Mouse (Mus musculus) left cerebral cortex, postnatal 14 days (tissue): Measurements from ENCODE around the gene Erich6b. TPM values are rescaled to one million over a fixed set of nuclear protein-coding genes. Genes with fewer than 3 reads are reported as not detected.

ENCODE experiments used
- DNase-seq, 2 experiments: peaks; one replicate each; pipeline ENCODE4 v3.0.0; 2021 to 2022; ENCODE audit warnings: low spot score in 2 of 2, mixed read lengths in 1 of 2
- intact Hi-C: fragments of 180-260 bp; cut with DNase I; formaldehyde crosslinking; loops from one replicate; pipeline ENCODE4 v1.15.1; 2025
- long read RNA-seq, 2 experiments: library from polyadenylated mRNA; stranded (forward); transcript quantifications; one replicate each; pipeline ENCODE4 v2.0.0; 2021
- total RNA-seq, 2 experiments: library from RNA; stranded (reverse); gene quantifications; 2 replicates each; pipeline ENCODE4 v1.2.3; 2021

The Erich6b gene
- total RNA-seq = not detected
- long read RNA-seq, experiment 1 = 0 reads
- long read RNA-seq, experiment 2 = 0 reads

DNA sequence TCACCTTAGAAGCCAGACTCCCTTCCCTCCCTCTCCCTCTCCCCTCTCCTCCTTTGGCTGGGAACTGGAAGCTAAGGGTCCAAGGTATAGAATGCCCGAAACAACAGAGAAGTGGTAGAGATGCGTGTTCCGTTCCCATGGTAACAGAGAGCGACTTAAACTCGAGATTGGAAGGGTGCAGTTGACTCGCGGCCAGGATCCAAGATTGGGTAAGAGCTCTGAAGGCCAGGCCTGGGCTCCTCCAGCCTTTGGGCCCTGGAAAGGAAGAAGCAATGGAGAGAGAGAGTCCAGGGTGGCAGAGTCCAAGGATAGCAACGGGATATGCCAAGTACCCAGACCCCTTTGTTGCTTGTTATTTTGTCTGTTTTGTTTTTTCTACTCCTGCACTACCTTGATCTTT is at the start of gene Erich6b:
Erich6b (plus strand) TSS at position 180 of the 400 bp plus-strand sequence.
- intact Hi-C loops = loop anchor here (5.0 to 10.0 kb wide), 4 partner anchors 65 to 267 kb away; partner anchors contain the start of gene Siah3
- DNase-seq = peak in 1 of 2 experiments; percentile 35

DNA sequence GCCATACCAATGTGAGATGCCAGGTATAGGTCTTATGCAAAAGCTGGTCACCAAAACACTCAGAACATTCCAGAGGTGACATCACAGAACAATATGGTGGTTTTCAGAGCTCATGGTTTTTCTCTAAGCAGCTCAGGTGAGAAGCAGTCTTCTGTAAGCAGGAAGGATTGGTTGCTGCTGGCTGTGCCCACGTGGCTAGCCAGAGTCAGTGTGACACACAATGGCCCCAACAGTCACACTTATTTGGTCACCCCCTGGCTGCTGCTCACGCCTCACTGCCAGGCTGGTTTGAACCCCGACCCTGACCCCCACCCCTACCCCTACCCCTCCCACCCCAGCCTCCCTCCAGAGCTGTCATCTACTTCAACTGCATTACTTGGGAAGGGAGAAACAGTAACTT is 49.1 kb upstream of the Erich6b start, which contains the start of gene Spert:
Spert (minus strand) TSS at position 139 of the 400 bp plus-strand sequence.
- intact Hi-C loops = no loop called here

DNA sequence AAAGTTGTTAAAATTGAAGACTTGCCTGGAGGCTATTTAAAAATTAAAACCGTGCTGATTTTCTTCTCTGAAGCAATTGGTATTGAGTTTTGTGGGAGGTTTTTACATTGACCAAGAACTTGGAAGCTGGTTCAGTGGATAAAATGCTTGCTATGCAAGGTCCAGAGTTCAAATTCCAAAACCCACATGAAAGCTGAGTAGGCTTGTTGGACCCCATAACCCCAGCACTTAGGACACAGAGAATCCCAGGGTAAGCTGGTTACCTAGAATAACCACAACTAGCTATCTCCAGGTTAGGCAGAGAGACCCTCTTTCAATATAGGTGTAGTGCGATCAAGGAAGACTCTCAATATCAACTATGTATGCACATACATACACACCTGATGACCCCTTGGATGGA is 32.9 kb upstream of the Erich6b start:
- intact Hi-C loops = no loop called here
- no peak for DNase-seq

More for the DNA sequence above, 49.1 kb upstream of the Erich6b start, which contains the start of gene Spert:
- DNase-seq = no peak

DNA sequence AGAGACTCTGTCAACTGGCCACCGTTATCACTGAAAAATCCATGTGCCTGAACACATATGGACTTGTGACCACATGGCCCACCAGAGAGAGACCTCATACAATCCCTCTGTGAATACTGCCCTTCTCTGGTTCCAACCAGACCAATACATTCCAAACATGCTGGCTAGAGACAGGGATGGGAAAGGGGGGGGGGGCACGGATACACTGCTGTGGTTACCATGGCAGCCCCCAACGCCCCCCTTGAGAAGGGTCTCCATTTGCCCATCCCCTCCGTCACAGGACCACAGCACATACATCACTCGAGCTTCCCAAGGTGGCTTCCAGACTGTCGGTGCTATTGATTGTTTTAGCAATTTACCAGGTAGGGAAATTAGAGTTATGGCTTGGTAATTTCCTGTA is 25.7 kb upstream of the Erich6b start:
- no peak for DNase-seq
- intact Hi-C loops = no loop called here

DNA sequence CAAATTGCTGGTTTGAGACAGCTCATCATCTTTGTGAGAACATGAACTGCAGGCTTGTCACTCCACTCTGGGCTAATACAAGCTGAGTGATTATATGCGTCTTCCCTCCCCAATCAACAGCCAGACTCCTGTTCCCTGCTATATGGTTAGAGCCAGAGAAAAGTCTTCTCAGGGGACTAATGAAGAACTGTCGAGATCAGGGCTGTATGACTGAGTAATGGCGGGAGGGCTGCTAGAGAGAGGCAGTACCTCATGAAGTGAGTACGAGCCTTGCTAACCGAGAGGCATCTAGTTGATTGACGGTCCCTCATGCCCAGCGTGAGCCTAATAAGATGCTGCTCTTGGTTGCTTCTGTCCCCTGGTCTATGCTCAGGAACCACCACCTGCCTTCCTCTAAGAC is 19.1 kb upstream of the Erich6b start:
- DNase-seq = no peak
- intact Hi-C loops = no loop called here

DNA sequence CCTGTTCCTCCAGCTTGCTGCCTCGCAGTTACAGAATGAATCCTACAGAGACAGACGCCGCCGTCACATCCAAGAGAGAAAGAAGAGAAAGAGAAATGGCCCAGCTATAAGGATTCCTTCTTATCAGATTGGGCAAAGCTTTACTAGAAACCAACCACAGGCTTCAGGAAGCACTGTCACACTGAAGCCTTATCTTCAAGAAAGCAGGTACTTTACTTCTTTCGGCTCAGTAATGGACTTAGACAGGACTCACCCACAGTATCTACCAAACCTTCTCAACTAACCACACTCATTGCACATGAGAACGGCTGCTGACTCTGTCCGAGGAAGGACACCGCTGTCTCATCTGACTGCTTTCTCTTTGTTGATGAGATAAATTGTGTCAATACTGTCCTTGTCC is 13.2 kb upstream of the Erich6b start:
- DNase-seq = no peak
- intact Hi-C loops = no loop called here

DNA sequence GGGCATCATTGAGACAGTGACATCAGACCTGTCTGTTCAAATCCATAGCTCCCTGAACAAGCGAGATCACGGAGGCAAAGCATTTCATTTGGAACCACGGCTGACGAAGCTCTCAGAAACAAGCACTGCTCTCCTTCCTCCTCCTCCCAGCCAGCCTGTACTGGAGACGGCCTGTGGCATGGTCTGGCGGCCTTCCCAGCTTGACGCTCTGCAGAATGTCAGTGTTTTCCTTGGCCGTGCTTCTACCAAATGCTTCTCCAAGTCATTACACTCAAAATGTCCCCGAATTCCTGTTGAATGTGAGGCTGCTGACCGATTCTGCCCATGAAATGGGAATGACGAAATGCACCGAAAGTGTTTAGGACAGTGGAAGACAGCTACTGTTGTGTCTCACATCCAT is 6.7 kb upstream of the Erich6b start:
- peak; percentile 20 for DNase-seq
- intact Hi-C loops = no loop called here

DNA sequence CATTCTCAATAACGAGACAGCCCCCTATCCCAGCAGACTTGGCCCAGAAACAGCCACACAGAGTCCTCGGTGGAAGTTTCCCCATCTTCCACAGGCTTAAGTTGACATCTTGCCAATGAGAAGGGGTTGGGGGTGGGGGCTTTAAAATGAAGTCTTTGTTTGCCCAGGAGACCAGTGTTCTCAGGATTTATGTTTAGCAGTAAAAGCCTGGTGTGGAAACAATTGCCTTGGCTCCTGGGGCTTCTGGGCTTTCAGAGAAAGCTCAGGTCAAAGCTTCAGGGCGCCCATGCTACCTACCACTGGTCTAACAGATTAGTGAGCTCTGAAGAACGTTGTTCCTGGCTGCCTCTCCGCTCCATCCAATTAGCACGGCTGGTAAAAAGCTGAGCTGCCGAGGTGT is 6.0 kb upstream of the Erich6b start:
- no peak for DNase-seq
- intact Hi-C loops = no loop called here

DNA sequence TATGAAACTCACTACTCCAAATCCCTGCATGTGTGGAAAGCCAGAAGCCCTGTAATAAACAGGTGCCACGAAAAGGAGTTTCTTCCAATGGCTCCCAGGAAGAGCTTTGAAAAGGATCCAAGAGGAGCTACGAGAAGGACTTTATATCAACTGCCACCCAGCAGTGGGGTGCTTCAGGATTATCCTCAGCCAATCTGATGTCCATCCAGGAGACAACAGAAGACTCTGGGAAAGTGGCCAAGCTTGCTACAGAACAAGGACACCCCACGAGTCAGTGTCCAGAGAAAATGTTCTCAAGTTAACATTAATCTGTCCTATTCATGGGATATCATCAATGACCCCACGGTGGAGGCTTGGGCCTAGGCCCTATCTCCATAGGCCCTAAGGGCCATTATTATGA is 4.4 kb upstream of the Erich6b start:
- no peak for DNase-seq
- intact Hi-C loops = no loop called here

DNA sequence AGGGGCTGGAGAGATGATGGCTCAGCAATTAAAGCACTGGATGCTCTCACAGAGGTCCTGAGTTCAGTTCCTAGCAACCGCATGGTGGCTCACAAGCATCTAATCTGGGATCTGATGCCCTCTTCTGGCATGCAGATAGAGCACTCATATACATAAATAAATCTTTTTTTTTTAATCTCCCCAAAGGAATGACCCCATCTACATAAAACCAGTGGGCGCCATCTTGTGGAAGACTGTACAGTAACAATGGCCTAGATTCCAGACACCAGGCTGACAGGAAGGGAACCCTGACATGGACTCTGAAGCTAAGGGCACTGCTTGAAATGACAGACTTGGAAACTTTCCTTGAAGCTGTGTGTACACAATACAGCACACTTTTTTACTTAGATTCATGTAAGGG is 1.2 kb upstream of the Erich6b start:
- DNase-seq = peak; percentile 14 to 30
- intact Hi-C loops = loop anchor here (5.0 to 10.0 kb wide), 4 partner anchors 66 to 266 kb away; partner anchors contain the start of gene Siah3

DNA sequence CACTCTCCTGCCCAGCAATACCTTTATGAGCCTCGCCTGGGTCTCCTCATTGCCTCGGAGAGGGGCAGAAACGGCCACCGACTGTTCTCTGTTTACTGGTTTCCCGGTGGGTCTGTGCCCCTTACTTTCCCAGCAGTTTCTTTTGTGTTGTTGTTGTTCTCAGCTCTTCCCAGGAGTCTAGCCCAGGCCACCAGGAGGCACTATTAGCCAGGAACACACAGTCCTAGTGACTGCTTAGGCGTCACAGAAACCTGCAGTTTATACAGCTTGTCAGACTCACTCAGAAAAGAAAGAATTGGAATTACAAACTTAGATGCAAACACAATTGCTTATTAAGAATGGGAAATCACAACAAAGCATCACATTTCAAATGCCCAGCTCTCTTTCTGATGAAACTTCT is 690 bp upstream of the Erich6b start:
- intact Hi-C loops = loop anchor here (5.0 to 10.0 kb wide), 4 partner anchors 66 to 267 kb away; partner anchors contain the start of gene Siah3
- DNase-seq = peak; percentile 37 to 39

DNA sequence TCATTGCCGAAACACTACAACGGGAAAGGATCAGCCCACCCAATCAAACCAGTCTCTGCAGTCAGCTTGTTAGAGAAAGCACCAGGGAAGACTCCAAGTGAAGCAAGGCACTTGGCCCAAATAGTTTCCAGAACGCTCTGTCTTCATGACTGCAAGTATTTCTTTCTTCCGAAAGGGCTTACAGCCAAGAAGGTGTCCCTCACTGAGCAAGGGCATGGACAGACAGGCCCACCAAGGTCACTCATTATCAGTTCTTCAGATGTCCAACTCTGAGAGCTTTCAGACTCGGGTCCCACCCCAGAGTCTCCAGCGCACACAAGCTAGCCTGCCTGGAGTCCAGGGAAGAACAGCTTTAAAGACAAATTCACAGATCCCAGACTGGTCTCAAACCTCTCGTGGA is 3.4 kb downstream of the Erich6b start:
- DNase-seq = no peak
- intact Hi-C loops = loop anchor here (10.0 kb wide), 1 partner anchor 271 kb away; no protein-coding TSS in a partner anchor

DNA sequence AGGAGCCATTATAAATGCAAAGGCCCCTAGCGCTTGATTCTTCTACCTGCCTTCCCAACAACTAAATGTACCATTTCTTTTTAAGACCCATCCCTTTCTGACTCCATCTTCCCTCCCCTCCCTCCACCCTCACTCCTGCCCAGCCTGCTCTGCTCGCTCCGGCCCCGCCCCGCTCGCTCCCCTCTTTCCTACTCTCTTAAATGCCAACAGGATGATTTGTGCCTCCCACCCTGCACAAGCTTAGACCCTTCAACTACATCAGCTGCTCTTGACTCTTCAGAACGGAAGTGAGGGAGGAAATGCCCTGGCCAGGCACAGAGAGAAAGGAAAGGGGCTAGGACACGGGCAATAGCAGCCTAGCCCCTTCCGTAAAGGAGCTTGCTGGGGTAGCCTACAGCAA is 4.0 kb downstream of the Erich6b start:
- intact Hi-C loops = loop anchor here (10.0 kb wide), 1 partner anchor 271 kb away; no protein-coding TSS in a partner anchor
- no peak for DNase-seq

DNA sequence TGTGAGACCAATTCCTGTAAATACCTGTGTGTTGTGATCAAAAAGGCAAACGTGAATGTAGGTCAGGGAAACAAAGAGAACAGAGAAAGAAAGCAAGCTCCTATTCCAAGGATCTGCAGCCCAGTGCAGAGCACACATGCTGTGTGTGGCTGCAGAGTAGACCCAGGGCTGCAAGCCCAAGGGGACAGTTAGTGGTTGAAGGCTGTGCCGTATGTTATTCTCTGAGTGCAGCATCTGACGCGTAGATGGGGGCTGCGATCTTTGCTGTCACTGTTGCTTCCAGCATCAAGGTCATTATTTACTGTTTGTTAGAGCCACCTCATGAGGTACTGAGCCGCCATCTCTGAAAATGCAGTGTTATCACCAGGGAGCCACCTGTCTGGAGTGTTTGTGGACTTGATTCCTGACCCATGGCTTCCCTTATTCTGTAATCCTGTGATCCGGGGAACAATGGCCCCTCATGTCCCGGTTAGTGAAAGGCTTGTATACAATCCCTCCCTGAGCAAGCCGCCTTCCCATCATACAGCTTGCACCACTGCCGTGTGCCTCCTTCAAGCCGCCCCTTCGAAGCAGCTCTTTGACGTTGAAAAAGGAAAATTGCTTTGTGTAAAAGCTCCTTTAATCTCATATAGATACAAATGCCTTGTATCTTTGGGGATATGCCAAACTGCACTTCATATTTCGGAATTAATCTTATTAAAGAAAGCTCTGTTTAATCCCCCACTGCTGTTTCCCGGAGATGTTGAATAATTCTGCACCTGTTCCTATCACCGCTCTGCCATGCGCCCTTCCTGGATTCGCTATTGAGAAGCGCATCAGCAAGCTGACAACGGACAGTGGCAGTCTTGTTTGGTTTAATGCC is 5.1 kb downstream of the Erich6b start:
- intact Hi-C loops = loop anchor here (10.0 kb wide), 1 partner anchor 272 kb away; no protein-coding TSS in a partner anchor

DNA sequence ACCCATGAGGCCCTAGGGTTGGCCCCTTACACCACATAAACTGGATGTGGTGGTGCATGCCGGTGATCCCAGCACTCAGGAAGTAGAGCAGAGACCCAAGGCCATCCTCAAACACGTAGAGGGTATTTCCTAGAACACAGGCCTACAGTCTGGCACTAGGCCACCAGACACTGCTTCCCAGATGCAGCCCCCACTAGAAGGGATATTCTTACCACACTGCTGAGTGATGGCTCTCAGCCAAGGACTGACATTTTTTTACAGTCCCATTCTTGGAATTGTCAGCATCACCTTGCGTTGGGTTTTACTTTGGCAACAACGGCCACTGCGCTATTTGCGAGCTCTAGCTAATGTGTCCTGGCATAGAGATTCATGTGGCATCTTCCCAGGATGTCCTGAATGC is 18.9 kb downstream of the Erich6b start:
- intact Hi-C loops = no loop called here
- DNase-seq = peak; percentile 34 to 60

More for the DNA sequence above, 5.1 kb downstream of the Erich6b start:
- peak in 1 of 2 experiments; percentile 21 for DNase-seq

DNA sequence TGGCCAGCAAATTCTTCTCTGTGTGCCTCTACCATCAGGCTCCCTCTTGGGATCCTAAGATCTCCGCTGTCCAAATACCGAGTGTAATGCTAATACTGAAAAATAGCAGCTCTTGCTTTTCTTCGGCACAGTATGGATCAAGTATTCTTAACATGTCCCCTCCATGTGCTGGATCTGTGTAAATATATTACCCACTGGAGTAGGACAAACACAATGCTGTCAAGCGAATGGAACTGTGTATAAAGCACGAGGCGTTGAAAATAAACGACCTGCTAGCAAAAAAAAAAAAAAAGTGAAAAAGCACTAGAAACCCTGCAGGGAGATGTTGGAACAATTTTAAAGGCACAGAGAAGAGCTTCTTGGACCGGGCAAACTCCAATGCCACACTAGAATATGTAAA is 19.5 kb downstream of the Erich6b start:
- DNase-seq = no peak
- intact Hi-C loops = no loop called here

DNA sequence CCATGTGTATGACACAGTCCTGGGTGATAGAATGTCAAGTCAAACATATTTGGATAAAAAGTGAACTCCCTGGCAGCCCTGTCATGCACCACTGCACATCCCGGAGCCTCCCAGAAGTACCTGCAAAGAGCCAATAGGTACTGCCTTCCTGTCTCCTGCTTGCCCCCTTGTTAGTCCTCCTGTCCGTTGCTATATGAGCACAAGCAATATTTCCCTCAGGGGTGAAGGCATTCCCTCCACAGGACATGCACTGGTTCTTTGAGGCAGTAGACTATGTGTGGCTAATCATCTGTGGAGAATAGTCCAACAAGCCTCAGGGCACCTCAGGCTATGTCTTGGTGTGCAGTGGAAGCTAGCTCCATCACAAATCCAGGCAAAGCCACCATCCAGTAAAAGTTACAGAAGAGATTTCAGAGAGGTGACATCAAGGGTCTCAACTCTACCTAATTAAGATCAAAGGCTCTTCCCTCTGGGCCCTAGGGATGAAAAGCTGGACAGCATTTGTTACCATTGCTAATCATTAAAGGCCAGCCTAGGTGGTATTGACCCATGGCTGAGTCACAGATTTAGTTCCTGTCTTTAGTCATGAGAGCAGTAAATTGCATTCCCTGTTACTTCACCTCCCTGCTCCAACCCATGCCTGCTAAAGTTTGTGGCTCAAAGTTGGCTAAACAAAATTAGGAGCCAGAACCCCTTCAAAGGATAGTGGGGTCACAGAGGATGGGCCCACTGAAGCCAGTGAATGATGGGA is 23.5 kb downstream of the Erich6b start:
- DNase-seq = no peak

DNA sequence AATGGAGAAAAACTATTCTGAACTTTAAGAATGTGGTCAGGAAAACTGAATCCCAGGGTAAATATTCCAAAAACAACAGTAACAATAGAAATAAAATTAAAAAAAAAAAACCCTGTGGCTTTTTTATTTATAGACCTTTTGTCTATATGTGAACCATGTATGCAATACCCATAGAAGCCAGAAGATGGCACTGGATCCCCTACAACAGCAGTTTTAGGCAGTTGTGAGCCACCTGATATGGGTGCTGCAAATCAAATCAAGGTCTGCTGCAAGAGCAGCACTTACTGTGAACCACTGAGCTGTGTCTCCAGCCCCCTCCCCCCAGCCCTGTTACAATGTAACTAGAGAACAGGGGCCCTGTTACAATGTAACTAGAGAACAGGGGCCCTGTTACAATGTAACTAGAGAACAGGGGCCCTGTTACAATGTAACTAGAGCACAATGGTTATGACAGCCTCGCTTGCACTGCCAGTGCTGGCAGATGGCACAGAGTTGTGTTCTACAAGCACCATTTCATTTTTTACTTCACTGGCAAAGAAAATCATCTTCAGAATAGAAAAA is 27.1 kb downstream of the Erich6b start:
- no peak for DNase-seq
- intact Hi-C loops = no loop called here

More for the DNA sequence above, 23.5 kb downstream of the Erich6b start:
- intact Hi-C loops = no loop called here

DNA sequence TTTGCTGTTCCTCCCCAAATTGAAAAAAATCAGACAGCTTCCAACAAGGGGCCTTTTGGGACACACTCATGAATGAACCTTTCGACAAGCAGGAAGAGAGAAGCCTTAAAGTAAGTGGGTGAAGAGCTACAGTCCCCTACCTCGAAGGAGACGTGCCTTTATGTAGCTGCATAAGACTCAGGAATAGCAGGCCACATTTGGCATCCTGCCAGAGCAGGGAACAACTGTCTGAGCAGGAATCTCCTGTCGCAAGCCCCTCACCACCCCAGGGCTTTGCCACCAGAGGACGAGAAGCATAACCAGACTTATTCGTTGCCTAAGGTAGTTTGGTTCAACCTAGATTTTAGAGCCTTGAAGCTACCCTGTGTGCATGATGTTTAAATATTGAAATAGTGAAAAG is 34.3 kb downstream of the Erich6b start:
- DNase-seq = no peak
- intact Hi-C loops = no loop called here

DNA sequence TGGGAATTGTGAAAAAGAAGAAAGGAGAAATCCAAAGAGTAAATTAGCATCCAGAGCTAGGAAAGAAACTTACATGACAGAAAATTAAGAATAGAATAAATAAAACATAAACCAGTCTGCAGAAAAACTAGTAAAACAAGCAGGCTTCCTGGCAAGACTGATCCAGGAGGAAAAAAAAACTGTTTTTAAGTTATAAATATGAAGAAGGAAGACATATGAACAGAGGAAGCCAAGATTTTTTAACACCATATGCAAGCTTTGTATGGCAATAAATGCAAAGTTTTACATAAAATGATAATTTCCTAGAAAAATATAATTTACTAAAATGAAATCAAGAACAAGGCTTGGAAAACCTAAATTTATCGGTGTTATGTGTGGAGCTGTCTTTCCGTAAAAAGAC is 48.4 kb downstream of the Erich6b start:
- intact Hi-C loops = no loop called here
- no peak for DNase-seq
